Mouse (Mus musculus) ES-E14 (cell line): ENCODE results near the gene Bcl3. TPM values are rescaled to one million over a fixed set of nuclear protein-coding genes. Genes with fewer than 3 reads are reported as not detected.

Experiments used
- DNase-seq: peaks from one replicate; pipeline ENCODE4 v3.0.0-alpha.2; 2013; ENCODE audit warnings: low read depth, low spot score
- H3K27ac ChIP-seq: 2 replicates; pipeline ENCODE4 v1.5.1; 2012; ENCODE audit warnings: low read depth, mild to moderate bottlenecking, low read length, moderate library complexity, mixed read lengths; ENCODE audit not compliant: poor library complexity, insufficient read depth, severe bottlenecking
- H3K36me3 ChIP-seq: 2 replicates; pipeline ENCODE4 v1.6.1; 2012; ENCODE audit warnings: mild to moderate bottlenecking, low read length, moderate library complexity, mixed read lengths; ENCODE audit not compliant: control insufficient read depth, poor library complexity, insufficient read depth, severe bottlenecking
- H3K4me1 ChIP-seq, 2 experiments: fragments of 150-350 bp in 1 of 2; sonication (generic) in 1 of 2; 2 replicates each; pipeline ENCODE4 v1.6.1; 2012; ENCODE audit warnings: low read length in 2 of 2, mild to moderate bottlenecking in 1 of 2, mixed read lengths in 1 of 2; ENCODE audit not compliant: control insufficient read depth in 2 of 2, insufficient read depth in 2 of 2, poor library complexity in 1 of 2
- H3K4me3 ChIP-seq, 2 experiments: fragments of 150-350 bp in 1 of 2; sonication (generic) in 1 of 2; 2 replicates each; pipeline ENCODE4 v1.5.1; 2012; ENCODE audit warnings: low read length in 2 of 2, low read depth in 1 of 2, mild to moderate bottlenecking in 1 of 2, mixed read lengths in 1 of 2; ENCODE audit not compliant: insufficient read depth in 1 of 2, poor library complexity in 1 of 2, severe bottlenecking in 1 of 2
- H3K9ac ChIP-seq: 2 replicates; pipeline ENCODE4 v1.6.1; 2012; ENCODE audit warnings: low read depth, mild to moderate bottlenecking, low read length, mixed read lengths; ENCODE audit not compliant: poor library complexity, insufficient read depth, severe bottlenecking
- H3K9me3 ChIP-seq: fragments of 150-350 bp; sonication (generic); 2 replicates; pipeline ENCODE4 v1.6.1; 2012; ENCODE audit warnings: low read depth, mild to moderate bottlenecking, low read length; ENCODE audit not compliant: control insufficient read depth, insufficient read depth
- CHD2 ChIP-seq: IDR thresholded peaks from 2 replicates; pipeline ENCODE4 v1.6.1; 2014; ENCODE audit warnings: mild to moderate bottlenecking, low read depth, low read length, inconsistent platforms
- HCFC1 ChIP-seq: IDR thresholded peaks from 2 replicates; pipeline ENCODE4 v1.6.1; 2012; ENCODE audit warnings: low read length, inconsistent platforms, borderline replicate concordance; ENCODE audit not compliant: insufficient read depth
- MAFK ChIP-seq: IDR thresholded peaks from 2 replicates; pipeline ENCODE4 v1.6.1; 2014; ENCODE audit warnings: mild to moderate bottlenecking, low read depth, low read length, inconsistent platforms; ENCODE audit not compliant: insufficient read depth
- ZC3H11A ChIP-seq: IDR thresholded peaks from 2 replicates; pipeline ENCODE4 v1.6.1; 2012; ENCODE audit warnings: low read depth, mild to moderate bottlenecking, inconsistent platforms, low read length, borderline replicate concordance
- ZNF384 ChIP-seq: IDR thresholded peaks from 2 replicates; pipeline ENCODE4 v1.6.1; 2012; ENCODE audit warnings: low read depth, low read length, inconsistent platforms
- in situ Hi-C, 2 experiments: fragments of 600-800 bp; cut with MboI; formaldehyde crosslinking; loops; one replicate each; pipeline ENCODE4 v1.15.1; 2025; ENCODE audit warnings: low sequenced_read_pairs in 2 of 2, inconsistent platforms in 1 of 2; ENCODE audit not compliant: unreplicated experiment in 2 of 2
- total RNA-seq: library from RNA; depleted of rRNA; stranded (reverse); fragments of 300-350 nt; gene quantifications from 2 replicates; pipeline ENCODE4 v1.2.3, GENCODE M21; 2012

Gene Bcl3
- total RNA-seq, 1 experiment: 14.3 TPM

DNA sequence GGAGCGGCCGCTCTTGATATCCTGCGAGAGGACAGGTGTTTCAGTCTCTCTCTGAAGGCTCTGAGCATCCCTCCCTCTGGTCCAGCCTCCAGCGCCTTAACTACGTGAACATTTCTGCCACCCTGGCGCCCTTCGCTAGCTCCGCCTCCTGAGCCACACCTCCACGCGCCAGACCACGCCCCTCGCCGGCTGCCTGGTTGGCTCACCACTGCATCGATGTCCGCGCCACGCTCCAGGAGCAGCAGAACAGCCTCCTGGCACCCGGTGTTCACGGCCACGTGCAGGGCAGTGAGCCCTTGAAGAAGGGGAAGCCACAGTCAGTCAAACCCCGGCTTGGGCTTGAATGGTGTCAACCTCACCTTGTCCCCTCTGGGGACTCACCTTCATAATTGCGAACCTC is 11.5 kb downstream of the Bcl3 start:
- Histone ChIP-seq H3K27ac (no peak overlapping the region), H3K4me1 (peaks cover 0 to 23% of the 10 kb centered on the region in 2 experiments; a peak in 3 of 4 replicates), H3K4me3 (peak overlapping the region in 1 of 2 experiments; percentile 2; a peak in 1 of 4 replicates), H3K9me3 (no peaks in the 10 kb centered on the region), H3K9ac (no peak overlapping the region), H3K36me3 (peaks cover 11% of the 10 kb centered on the region)
- DNase-seq: no peak
- in situ Hi-C loops: loop anchor here in 1 of 2 experiments (10.0 kb wide), 1 partner anchor 56 kb away; the partner anchor contains the start of gene Nectin2
- TF ChIP-seq CHD2: no peak
- no peak for TF ChIP-seq HCFC1
- no peak for TF ChIP-seq ZNF384
- TF ChIP-seq ZC3H11A: no peak
- TF ChIP-seq MAFK: no peak

GRCm38 (mm10) chr7:19809369-19809768 is 13.2 kb downstream of the Bcl3 start:
- H3K4me1 ChIP-seq: peaks cover 0 to 20% of the 10 kb centered on the region in 2 experiments; a peak in 3 of 4 replicates
- H3K36me3 ChIP-seq: peaks cover 11% of the 10 kb centered on the region
- DNase-seq: no peak
- H3K9me3 ChIP-seq: no peaks in the 10 kb centered on the region
- H3K27ac ChIP-seq: no peak overlapping the region
- in situ Hi-C loops: loop anchor here (5.0 to 10.0 kb wide), 2 partner anchors 43 to 65 kb away; partner anchors contain the start of gene Gm19345 (in 1 of the 2)
- peak overlapping the region in 1 of 2 experiments; percentile 2; a peak in 1 of 4 replicates for H3K4me3 ChIP-seq
- TF ChIP-seq MAFK (no peak), HCFC1 (no peak)
- H3K9ac ChIP-seq: peak overlapping the region; percentile 6; the same call in 1 of the 2 replicates

DNA sequence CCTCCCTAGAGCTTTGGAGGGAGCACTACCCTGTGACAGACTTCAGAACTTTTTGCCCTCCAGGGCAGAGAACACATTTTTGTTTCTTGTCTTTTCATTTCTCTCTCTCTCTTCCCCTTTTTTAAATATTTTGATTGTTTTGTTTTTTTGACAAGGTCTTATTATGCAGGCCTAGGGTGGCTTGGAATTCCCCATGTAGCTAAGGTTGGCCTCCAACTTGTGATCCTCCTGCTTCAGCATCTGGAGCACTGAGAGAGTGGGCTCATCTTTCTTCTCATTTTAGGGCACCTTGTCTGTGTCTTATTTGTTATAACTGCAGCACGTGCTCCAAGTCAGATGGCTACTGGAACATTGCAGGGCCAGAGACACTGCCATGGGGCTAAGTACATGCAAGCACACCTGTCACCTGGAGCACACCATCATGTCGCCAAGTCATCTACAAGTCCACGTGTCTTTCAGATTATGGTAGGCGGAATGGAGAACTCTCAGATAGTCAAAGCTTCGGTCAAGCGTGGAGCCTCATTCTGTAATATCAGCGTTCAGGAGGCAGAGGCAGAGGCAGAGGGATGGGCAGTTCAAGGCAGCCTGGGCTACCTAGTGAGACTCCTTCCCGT is 16.1 kb downstream of the Bcl3 start:
- Histone ChIP-seq H3K9me3 (no peaks in the 10 kb centered on the region), H3K27ac (no peak overlapping the region), H3K9ac (no peak overlapping the region), H3K4me1 (peaks cover 0 to 14% of the 10 kb centered on the region in 2 experiments; a peak in 3 of 4 replicates), H3K36me3 (peaks cover 8% of the 10 kb centered on the region), H3K4me3 (no peak overlapping the region)
- no peak for DNase-seq
- in situ Hi-C loops: loop anchor here (5.0 to 10.0 kb wide), 2 partner anchors 46 to 68 kb away; partner anchors contain the start of gene Gm19345 (in 1 of the 2)
- TF ChIP-seq HCFC1 (no peak), CHD2 (no peak), ZC3H11A (no peak), MAFK (no peak), ZNF384 (no peak)

DNA sequence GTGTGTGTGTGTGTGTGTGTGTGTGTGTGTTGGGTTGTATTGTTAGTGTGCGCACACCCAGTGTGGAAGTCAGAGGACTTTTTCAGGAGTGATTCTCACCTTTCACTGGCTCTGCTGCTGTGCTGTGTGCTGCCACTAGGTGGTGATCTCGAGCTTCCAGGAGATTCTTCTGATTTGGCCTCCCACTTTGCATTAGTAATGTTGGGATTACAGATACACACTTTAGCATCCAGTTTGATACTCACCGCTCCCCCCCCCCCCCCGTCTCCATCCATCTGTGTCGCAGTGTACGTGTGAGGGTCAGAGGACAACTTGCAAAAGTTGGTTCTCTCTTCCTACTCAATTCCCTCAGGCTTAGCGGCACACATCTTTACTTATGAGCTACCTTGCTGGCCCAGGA is 19.6 kb downstream of the Bcl3 start:
- Histone ChIP-seq H3K9ac (no peak overlapping the region), H3K4me3 (no peak overlapping the region), H3K9me3 (no peaks in the 10 kb centered on the region), H3K36me3 (no peaks in the 10 kb centered on the region), H3K4me1 (no peaks in the 10 kb centered on the region; a peak in 1 of 4 replicates), H3K27ac (no peak overlapping the region)
- in situ Hi-C loops: loop anchor here (5.0 to 10.0 kb wide), 2 partner anchors 69 to 72 kb away; no protein-coding TSS in a partner anchor
- no peak for TF ChIP-seq HCFC1
- TF ChIP-seq ZC3H11A: peak; percentile 90
- DNase-seq: no peak

DNA sequence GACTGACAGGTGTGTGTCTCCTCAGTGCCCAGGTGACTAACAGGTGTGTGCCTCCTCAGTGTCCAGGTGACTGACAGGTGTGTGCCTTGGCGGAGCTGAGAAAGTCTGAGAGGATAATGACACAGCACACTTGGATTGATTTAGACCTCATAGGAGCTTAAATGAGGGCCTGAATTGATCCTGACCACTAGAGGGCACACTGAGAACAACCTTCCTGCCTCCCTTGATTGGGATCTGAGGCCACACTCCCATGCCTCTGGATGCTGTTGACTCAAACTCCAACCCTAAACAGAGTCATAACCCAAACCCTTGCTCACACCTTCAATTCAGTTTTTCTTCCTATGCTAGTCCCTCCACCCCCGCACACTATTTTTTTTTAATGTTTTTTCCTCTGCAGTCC is 21.8 kb downstream of the Bcl3 start:
- H3K4me3 ChIP-seq: no peak overlapping the region
- in situ Hi-C loops: loop anchor here (5.0 to 10.0 kb wide), 2 partner anchors 72 to 74 kb away; no protein-coding TSS in a partner anchor
- H3K27ac ChIP-seq: no peak overlapping the region
- no peak overlapping the region for H3K9ac ChIP-seq
- TF ChIP-seq CHD2: no peak
- TF ChIP-seq ZNF384: no peak
- peak; percentile 62 for TF ChIP-seq ZC3H11A
- TF ChIP-seq MAFK: no peak
- DNase-seq: peak; percentile 64
- H3K9me3 ChIP-seq: no peaks in the 10 kb centered on the region
- H3K4me1 ChIP-seq: no peaks in the 10 kb centered on the region; a peak in 1 of 4 replicates
- H3K36me3 ChIP-seq: no peaks in the 10 kb centered on the region
